Mouse (Mus musculus): Measurements from ENCODE around the gene Plekhm1.

Gene Plekhm1

DNA sequence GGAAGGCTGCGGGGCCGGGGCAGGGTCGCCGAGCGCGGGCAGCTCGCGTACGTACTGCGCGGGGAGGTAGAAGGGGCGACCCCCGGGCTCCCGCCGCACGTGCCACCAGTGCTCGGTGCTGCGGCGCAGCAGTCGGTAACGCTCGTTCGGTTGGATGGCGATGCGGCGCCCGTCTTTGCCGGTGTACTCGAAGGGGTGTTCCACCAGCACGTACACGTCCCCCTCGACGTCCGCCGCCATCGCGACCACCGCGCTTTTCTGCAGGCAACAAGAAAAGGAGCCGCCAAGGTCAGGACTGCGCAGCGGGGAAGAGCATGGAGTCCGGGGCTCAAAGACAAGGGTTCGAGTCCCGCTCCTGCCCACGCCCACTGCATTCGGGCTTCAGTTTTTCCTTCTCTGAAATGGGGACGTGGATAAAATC is 51.8 kb downstream of the Plekhm1 start:
- DNase-seq (ENCODE audit: low spot score), result no peak

DNA sequence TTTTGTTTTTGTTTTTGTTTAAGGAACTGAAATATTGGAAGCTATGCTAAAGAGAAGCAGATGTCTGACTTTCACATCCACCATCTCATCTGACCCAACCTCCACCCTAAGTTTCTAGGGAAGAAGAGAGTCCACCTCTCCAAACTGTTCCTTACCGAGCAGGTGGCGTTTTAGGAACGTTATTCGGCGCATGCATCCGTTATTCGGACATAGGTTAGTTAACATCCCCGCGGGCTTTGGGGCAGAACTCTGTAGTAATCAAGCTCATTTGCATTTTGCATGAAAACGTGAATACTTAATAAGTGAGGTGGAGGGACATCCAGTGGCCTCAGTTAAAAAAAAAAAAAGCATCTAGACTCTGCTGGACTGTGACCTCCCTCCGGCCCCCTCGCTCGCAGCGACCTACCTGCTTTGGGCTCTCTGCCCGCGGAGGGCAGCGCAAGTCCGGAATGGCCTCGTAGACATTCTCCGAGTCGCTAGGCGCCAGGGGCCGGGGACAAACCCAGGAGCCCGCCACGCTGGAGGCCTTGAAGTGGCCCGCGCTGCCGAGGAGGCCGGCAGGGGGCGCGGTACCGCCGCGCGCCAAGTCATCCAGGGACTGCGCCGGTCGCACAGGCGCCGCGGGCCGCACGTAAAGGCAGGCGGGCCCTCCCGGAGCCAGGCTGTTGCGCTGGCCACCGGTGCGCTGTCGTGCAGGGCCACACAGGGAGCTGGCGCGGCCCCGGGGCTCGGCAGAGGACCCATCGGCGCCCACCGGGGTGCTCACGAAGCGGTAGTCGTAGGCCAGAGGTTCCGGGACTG is 52.4 kb downstream of the Plekhm1 start:
- peak; percentile 86 for DNase-seq (ENCODE audit: low spot score)

DNA sequence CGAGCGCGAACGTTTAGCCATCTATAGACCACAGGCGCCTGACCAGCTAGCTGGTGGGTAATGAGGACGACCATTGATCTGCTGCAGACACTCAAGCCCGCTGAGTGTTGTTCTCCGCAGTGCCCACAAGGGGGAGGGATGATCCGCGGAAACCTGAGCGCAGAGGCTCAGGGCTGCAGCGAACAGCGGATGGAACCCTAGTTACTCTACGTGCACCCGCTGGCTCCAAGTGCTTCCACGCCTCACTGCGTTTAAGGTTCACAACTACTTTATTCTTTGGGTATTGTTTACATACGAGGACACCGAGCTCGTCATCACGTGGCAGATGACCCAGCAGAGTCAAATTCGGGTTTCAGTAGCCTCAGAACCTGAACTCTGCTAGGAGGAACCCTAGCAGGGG is 53.4 kb downstream of the Plekhm1 start:
- DNase-seq (ENCODE audit: low spot score), result peak; percentile 65

DNA sequence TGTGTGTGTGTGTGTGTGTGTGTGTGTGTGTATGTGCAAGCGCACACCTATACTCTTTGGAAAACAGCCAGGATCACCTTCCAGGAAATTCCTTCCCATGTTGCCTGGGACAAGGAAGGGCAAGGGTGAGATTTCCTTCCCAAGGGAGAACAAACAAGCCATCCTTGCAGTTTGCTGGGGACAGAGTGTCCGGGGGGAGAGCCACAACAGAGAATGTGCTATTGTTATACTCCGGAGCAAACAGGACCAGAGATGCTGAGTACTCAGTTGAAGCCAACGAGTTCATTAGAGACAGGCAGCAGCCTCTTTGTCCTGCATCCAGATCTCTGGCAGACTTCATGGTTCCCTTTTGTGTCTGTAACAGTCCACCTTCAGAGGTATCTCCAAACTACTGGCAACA is 54.2 kb downstream of the Plekhm1 start:
- DNase-seq (ENCODE audit: low spot score), result no peak

DNA sequence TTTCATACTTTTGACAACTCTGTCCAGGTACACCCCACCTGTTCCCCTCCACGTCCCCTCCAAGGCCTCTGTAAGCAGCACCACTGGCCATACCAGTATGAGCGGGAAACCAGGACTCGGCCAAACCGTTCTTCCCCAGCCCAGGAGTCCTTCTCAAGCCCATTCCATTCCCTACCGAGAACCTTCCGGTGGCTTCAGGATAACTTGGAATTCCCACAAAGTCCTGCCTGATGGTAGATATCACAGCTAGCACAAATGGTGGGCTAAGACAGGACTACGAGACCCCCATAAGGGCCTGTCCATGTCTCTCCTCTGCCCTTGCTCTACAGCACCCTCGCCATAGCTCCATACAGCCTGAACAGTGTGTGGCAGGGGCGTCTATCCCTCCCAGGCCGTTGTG is 54.8 kb downstream of the Plekhm1 start:
- no peak for DNase-seq (ENCODE audit: low spot score)

DNA sequence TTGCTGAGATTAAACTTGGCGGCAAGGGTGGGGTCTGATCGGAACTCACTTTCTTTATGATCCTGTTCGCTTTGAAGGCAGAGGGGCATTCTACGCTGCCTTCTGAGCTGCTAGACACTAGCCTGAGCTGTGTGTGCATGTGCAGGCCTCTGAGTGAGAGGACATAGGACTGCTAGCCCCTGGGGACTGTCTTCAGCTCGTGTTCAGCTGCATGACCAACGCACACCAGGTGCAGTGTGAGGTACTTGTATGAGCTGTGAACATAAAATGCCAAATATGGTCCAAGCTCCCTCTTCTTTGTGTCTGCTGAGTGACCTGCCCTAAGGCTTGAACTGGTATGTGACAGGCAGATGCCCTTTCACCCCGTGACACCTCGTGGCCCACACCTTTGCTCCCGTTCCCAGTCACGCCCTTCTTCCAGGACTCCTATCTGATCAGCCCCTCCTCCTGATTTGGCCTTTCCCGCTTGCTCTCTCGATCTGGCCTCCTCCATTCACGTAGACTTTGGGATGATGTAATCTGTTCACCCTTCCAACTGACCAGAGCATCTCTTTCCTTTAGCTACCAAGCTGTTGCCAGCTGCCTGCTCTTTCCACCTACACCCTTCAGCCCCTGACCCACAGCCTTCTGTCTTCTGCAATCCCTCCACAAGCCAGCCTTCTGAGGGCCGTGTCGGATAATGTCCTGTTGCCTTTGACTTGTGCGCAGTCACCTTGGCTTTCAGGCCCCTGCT is 55.4 kb downstream of the Plekhm1 start:
- no peak for DNase-seq (ENCODE audit: low spot score)

DNA sequence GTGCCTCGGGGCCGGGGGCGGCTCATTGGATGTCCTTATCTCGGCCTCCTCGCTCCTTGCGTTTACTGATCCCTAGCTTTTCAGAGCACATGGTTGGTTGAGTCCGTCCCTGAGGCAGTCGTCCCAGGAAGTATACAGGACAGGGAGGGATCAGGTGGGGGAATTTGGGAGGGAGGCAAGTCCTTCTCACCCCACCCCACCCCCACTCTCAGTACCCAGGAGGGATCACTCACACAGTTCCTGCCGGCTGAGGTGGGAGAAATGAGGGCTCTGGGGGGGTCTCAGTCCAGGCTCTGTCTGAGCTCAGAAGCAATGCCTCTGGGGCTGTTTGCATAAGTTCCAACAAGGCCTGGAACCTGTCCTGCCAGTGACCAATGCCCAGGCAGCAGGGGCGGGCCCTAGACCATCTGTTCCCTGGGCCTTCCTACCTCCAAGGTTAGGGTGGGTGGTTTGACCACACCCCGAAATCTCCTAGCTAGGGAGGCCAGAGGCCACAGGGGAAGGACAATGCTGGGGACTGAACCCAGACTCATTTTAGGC is 56.4 kb downstream of the Plekhm1 start:
- DNase-seq (ENCODE audit: low spot score), result no peak

DNA sequence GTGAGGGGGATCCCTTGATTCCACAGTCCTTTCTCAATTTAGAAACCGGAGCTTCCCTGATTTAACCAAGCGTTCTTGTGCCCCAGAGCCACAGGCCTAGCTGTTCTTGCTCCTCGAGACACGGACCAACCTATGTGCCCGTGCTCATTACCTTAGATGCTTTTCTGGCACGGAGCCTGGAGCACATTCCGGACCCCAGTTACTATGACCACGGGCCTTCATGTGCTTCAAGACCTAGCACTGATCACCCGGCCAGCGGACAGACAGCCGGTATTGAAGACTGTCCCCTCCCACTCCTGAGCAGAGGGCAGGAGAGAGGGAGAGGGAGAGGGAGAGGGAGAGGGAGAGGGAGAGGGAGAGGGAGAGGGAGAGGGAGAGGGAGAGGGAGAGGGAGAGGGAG is 57.2 kb downstream of the Plekhm1 start:
- no peak for DNase-seq (ENCODE audit: low spot score)

DNA sequence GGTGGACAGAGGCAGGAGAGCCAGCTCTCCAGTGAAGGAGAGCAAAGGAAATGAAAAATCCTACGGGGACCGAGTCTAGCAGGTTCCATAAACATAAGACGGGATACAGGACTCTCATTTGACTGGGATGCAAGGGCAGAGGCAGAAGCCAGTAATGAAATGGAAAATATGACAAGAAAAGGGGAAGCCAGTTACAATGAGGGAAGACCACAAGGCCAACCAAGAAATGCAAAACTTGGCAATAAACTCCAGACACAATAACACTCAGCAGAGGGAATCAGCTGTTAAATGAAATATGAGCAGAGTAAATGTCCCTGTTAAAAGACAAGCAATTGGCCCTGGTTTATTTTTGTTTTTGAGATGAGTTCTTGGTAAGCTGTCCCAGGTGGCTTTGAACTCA is 58.5 kb downstream of the Plekhm1 start:
- DNase-seq (ENCODE audit: low spot score), result no peak

DNA sequence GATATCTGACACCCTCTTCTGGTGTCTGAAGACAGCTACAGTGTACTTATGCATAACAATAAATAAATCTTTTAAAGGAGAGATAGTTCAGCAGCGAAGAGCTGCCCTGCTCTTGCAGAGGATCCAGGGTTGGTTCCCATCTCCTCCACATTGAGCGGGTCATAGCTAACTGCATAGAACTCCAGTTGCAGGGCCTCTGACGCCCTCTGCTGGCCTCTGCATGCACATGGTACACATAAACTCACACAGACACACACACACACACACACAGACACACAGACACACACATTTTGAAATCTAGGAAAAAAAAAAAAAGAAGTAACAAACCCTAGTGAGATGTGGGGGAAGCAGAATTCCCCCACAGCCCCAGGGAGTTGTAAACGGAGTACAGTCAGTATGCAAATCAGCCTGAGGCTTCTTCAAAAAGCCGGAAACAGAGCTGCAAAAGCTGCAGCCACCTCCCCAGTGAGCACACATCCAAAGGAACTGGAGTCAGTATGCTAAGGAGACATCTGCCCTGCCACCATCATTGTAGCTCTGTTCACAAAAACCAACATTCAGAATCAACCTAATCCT is 60.2 kb downstream of the Plekhm1 start:
- DNase-seq (ENCODE audit: low spot score), result no peak

DNA sequence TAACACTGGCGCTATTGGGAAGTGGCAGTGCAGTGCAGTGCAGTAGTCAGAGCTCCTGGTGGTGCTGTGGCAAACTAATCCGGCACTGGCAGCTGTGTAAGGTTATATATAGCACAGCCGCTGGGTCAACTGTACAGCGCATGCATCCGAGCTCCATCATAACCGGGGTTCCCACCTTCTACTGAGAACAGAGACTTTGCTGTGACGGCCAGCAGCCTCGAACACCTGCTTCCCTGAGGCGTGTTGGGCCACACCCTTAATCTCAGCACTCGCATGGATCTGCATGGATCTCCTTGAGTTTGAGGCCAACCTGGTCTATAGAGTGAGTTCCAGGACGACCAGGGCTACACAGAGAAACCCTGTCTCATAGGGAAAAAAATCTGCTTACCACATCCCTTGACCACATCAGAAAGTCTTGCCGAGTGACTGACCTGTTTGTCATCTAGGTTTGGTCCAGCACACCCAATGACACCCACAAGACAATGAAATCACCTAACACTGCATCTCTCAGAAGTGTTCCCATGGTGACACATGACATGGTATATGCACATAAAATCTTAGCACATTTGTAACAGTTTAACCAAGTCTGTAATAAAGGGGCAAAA is 61.7 kb downstream of the Plekhm1 start:
- no peak for DNase-seq (ENCODE audit: low spot score)

DNA sequence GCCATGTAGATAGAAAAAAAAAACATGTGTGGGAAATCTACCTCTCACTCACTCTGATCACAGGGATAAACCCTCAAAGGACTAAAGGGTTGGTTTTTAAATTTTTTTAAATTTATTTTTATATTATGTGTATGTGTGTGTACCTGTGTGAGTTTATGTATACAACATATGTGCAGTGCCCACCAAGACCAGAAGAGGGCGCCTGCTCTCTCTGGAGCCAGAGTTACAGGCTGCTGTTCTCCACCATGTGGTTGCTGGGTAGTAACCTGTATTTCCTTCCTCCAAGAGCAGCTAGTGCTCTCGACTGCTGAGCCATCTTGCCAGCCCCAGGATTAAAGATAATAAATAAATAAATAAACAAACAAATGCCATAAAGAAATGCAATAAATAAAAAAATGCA is 62.8 kb downstream of the Plekhm1 start:
- DNase-seq (ENCODE audit: low spot score), result no peak

DNA sequence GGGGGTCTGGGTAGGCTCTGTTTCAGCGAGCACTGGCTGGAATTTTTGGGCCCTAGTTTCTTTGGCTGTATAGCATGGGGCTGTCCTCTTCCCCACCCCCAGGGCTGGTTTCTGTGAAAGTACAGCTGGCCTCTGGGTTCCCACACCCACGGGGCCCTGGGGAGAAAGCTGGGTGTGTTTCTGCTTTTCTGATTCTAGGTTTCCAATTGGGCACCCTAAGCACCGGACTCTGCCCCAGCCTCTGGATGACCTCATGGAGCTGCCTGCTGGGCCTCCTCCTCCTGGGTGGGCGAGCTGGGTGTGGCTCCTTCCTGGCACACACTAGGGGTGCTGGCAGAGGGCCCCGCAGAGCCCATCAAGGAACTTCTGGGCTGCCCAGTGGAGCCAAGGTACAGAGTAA is 65.8 kb downstream of the Plekhm1 start:
- DNase-seq (ENCODE audit: low spot score), result peak; percentile 54

DNA sequence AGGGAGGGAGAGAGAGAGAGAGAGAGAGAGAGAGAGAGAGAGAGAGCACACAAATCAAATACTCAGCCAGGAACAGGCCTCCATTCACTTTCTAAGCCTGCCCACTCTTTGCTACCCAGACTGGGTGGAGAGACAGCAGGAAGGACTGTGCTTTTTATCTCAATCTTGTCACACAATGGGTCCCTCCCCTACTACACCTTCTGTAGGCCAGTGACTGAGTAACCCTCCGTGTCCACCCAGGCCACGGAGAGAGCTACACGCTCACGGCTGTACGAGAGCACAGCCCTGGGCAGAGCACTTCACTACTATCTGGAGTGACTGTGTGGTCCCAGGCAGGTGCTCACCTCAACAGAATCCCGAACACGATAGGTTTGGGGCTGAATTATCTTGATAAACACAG is 66.3 kb downstream of the Plekhm1 start:
- no peak for DNase-seq (ENCODE audit: low spot score)

DNA sequence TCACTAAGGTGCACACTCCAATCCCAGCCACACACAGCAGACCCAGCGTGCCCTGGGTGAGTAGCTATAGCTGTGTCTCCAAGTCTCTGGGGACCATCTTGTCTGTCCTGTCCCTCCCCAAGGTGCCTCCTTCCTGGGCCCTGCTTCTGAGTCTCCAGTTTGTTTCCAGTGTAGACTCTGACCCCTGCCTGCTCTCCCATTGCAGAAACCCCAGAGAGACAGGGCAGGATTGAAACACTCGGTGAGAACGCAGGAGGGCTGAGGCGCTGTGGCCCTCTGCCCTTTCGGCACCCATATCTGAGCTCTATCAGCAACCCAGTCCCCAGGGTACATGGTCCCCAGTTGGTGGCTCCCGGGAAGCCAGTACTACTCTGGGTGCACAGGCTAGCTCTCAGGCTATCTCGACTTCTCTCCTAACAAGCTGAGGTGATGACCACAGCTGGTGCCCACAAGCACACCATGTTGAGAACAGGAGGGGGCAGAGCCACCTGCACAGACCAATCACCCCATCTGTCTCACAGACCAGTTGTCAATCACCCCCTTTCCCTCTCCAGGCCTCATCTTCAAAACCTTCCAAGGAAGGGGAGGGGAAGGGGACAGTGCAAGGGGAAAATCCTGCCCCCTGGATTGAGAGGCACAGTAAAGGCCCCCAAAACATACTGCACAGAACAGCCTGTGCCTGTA is 66.9 kb downstream of the Plekhm1 start:
- no peak for DNase-seq (ENCODE audit: low spot score)

DNA sequence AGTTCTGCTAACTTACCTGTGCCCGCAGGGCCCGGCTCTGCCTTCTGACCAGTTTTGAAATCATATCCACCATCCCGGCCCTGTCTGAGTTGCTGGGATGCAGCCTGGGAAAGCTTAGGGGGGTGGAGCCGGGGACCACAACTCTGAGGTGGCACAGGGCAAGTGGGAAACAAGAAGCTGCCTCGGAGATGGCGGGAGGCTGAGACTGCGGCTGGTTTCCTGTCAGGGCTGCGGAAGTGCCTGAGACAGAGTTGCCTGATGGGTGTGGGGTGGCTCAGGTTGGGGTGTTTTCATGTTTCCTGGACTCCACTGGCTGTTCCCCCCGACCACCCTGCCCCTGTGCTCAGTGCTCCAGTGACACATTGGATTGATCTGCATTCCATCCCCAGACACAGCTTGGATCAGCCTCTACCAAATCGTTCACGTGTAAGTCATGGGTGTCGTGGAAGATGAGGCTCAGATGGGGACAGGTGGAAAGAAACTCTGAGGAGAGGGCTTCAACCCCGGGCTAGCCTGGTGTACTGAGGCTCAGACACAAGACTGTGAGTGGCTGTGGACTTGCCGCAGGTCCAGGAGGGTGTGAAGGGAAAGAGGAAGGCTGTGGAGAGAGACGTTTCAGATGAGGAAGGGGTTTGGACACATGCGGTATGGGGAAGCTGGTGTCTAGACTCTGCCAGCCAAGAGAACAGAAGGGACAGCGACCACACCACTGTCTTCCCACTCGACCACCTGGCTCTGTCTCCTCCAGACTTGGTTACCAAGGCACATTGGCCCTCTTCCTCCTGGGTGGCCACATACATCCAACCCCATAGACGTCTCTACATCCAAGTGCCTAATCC is 67.8 kb downstream of the Plekhm1 start:
- no peak for DNase-seq (ENCODE audit: low spot score)

DNA sequence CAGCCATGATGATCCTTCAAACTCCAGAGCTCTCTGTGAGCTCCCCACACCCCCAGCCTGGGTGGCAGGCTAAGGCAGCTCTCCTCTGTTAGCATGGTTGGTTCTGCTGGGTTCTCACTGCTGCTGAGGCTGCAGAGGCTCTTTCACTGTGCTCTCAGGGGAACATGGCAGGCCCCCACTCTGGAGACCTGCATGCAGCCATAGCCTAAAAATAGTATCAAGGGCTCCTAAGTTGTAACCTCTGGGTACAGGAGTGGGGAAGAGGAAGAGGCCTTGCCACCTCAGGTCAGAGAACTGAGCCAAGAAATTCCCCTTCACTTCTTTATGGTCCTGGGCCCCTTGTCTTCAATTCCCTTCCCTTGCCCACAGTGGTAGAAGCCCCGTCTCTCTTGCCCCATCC is 68.6 kb downstream of the Plekhm1 start:
- DNase-seq (ENCODE audit: low spot score), result no peak

DNA sequence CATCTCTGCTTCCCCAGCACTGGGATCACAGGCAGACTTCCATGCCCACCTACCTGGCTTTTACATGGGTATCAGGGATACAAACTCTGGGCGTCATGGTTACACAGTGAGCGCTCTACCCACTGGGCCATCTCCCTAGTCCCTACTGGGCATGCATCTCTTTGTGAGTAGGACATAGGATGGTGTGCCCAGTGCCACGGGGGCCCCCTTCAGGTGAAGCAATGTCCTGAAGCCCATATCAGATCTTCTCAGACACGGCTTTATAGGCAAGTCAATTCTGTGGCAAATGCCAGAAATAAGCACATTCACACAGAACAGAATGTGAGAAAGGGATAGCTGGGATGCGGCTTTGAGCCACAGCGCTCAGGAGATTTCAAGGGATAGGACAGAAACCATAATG is 69.4 kb downstream of the Plekhm1 start:
- DNase-seq (ENCODE audit: low spot score), result no peak

DNA sequence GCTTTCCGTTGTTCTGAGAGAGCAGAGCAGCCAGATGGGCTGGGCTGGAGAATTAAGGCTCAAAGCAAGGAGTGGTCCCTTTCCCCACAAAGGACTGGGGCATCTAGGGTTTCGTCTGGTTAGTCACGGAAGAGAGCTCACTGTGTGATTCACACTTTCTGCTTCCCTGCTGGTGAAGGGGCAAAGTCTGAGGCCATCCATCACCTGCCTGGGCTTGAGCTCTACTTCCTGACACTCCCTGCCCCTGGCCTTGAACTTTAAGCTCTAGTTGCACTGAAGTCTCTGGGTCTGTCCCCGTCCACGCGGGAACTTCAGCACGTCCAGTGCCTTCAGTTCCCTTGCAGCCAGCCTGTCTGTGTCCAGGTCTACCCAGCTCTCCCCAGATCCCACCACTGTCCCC is 71.8 kb downstream of the Plekhm1 start:
- no peak for DNase-seq (ENCODE audit: low spot score)

DNA sequence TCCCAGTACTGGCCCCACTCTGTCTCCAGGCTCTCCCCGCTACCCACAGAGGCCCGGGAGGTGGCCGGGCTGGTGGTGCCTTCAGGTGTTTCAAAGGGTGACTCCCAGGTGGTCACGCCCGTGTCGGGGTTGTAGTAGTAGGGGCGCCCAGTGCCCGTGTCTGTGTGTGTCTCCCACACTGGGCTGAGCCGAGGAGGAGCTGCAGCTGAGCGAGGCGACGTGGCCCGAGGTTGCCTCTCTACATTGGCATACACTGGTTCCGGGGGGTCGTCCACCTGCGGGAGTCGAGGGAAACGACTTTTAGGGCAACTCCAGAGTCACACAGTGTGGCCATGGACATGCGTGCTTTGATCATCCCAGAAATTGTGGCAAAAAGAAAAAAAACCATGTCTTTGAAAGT is 72.4 kb downstream of the Plekhm1 start:
- DNase-seq (ENCODE audit: low spot score), result no peak

Measured in layer of hippocampus, adult 11-12 months (tissue).